Mouse (Mus musculus) MEL (cell line): ENCODE measurements around the gene Rcor1. TPM values are rescaled to one million over a fixed set of nuclear protein-coding genes. Genes with fewer than 3 reads are reported as not detected.

Experiments
- DNase-seq: peaks from one replicate; pipeline ENCODE4 v3.0.0; 2011; ENCODE audit warnings: low read depth, low spot score
- H3K27ac ChIP-seq: 2 replicates; pipeline ENCODE4 v1.5.1; 2012; ENCODE audit warnings: low read depth, mild to moderate bottlenecking, control low read depth, low read length, moderate library complexity; ENCODE audit not compliant: control insufficient read depth
- H3K27me3 ChIP-seq, 2 experiments: fragments of 150-350 bp in 1 of 2; sonication (generic) in 1 of 2; 2 replicates each; pipeline ENCODE4 v1.6.1; 2012; ENCODE audit warnings: low read length in 2 of 2, mild to moderate bottlenecking in 2 of 2, improper control_type of control experiment in 1 of 2, moderate library complexity in 1 of 2; ENCODE audit not compliant: insufficient read depth in 2 of 2, control insufficient read depth in 1 of 2
- H3K36me3 ChIP-seq, 2 experiments: 2 replicates each; pipeline ENCODE4 v1.6.1; 2012 to 2014; ENCODE audit warnings: low read length in 2 of 2, improper control_type of control experiment in 1 of 2, inconsistent platforms in 1 of 2, mild to moderate bottlenecking in 1 of 2; ENCODE audit not compliant: insufficient read depth in 2 of 2, control insufficient read depth in 1 of 2
- H3K4me1 ChIP-seq, 2 experiments: fragments of 150-350 bp in 1 of 2; sonication (generic) in 1 of 2; 2 replicates each; pipeline ENCODE4 v1.6.1; 2012; ENCODE audit warnings: low read length in 2 of 2, improper control_type of control experiment in 1 of 2, mild to moderate bottlenecking in 1 of 2; ENCODE audit not compliant: insufficient read depth in 2 of 2, control insufficient read depth in 1 of 2
- H3K4me3 ChIP-seq, 2 experiments: fragments of 150-350 bp in 1 of 2; sonication (generic) in 1 of 2; 2 replicates each; pipeline ENCODE4 v1.5.1; 2012; ENCODE audit warnings: low read depth in 2 of 2, low read length in 2 of 2, mild to moderate bottlenecking in 2 of 2, moderate library complexity in 2 of 2, control low read depth in 1 of 2, improper control_type of control experiment in 1 of 2; ENCODE audit not compliant: control insufficient read depth in 1 of 2, insufficient read depth in 1 of 2
- H3K79me2 ChIP-seq: 2 replicates; pipeline ENCODE4 v1.6.1; 2012; ENCODE audit warnings: mild to moderate bottlenecking, low read length, moderate library complexity; ENCODE audit not compliant: control insufficient read depth, poor library complexity, insufficient read depth
- H3K9ac ChIP-seq: 2 replicates; pipeline ENCODE4 v1.6.1; 2012; ENCODE audit warnings: low read depth, mild to moderate bottlenecking, control low read depth, low read length, moderate library complexity; ENCODE audit not compliant: control insufficient read depth, poor library complexity, severe bottlenecking
- H3K9me3 ChIP-seq: fragments of 150-350 bp; sonication (generic); replicated peaks from 2 replicates; pipeline ENCODE4 v1.6.1; 2012; ENCODE audit warnings: mild to moderate bottlenecking, low read length, improper control_type of control experiment, moderate library complexity; ENCODE audit not compliant: insufficient read depth
- BHLHE40 ChIP-seq: IDR thresholded peaks from 2 replicates; pipeline ENCODE4 v1.6.1; 2012; ENCODE audit warnings: low read depth, mild to moderate bottlenecking, inconsistent platforms, low read length, improper control_type of control experiment, borderline replicate concordance
- CHD1 ChIP-seq: IDR thresholded peaks from 2 replicates; pipeline ENCODE4 v1.6.1; 2012; ENCODE audit warnings: low read depth, mild to moderate bottlenecking, inconsistent platforms, low read length, improper control_type of control experiment
- CHD2 ChIP-seq: IDR thresholded peaks from 2 replicates; pipeline ENCODE4 v1.6.1; 2011; ENCODE audit warnings: low read length, improper control_type of control experiment
- CTCF ChIP-seq, 3 experiments: IDR thresholded peaks in 2 of 3; conservative IDR thresholded peaks in 1 of 3; 2 replicates each; pipeline ENCODE4 v1.5.1; 2011 to 2012; ENCODE audit warnings: low read length in 3 of 3, low read depth in 2 of 3, mild to moderate bottlenecking in 2 of 3, improper control_type of control experiment in 1 of 3, inconsistent platforms in 1 of 3, mixed read lengths in 1 of 3, moderate library complexity in 1 of 3; ENCODE audit not compliant: control insufficient read depth in 1 of 3, insufficient read depth in 1 of 3, poor library complexity in 1 of 3, severe bottlenecking in 1 of 3
- E2F4 ChIP-seq: IDR thresholded peaks from 2 replicates; pipeline ENCODE4 v1.6.1; 2011; ENCODE audit warnings: low read depth, low read length, improper control_type of control experiment, borderline replicate concordance
- ELF1 ChIP-seq: IDR thresholded peaks from 2 replicates; pipeline ENCODE4 v1.6.1; 2014; ENCODE audit warnings: low read depth, mild to moderate bottlenecking, inconsistent platforms, low read length, improper control_type of control experiment, moderate library complexity
- EP300 ChIP-seq, 2 experiments: IDR thresholded peaks; 2 replicates each; pipeline ENCODE4 v1.6.1; 2011; ENCODE audit warnings: improper control_type of control experiment in 2 of 2, low read length in 2 of 2, low read depth in 1 of 2, mild to moderate bottlenecking in 1 of 2
- ETS1 ChIP-seq: IDR thresholded peaks from 2 replicates; pipeline ENCODE4 v1.6.1; 2012; ENCODE audit warnings: low read depth, mild to moderate bottlenecking, inconsistent platforms, low read length, improper control_type of control experiment, moderate library complexity
- GATA1 ChIP-seq: IDR thresholded peaks from 2 replicates; pipeline ENCODE4 v1.6.1; 2011; ENCODE audit warnings: low read depth, low read length, improper control_type of control experiment
- KAT2A ChIP-seq: conservative IDR thresholded peaks from 2 replicates; pipeline ENCODE4 v1.6.1; 2012; ENCODE audit warnings: low read depth, low read length, improper control_type of control experiment, inconsistent platforms
- MAFK ChIP-seq: IDR thresholded peaks from 2 replicates; pipeline ENCODE4 v1.6.1; 2011; ENCODE audit warnings: low read depth, mild to moderate bottlenecking, low read length, improper control_type of control experiment, borderline replicate concordance
- MAX ChIP-seq: IDR thresholded peaks from 2 replicates; pipeline ENCODE4 v1.6.1; 2011; ENCODE audit warnings: low read length, improper control_type of control experiment
- NELFE ChIP-seq: IDR thresholded peaks from 2 replicates; pipeline ENCODE4 v1.6.1; 2011; ENCODE audit warnings: low read depth, low read length, improper control_type of control experiment
- NRF1 ChIP-seq: IDR thresholded peaks from 2 replicates; pipeline ENCODE4 v1.6.1; 2014; ENCODE audit warnings: low read depth, mild to moderate bottlenecking, inconsistent platforms, low read length, improper control_type of control experiment, moderate library complexity; ENCODE audit not compliant: poor library complexity, insufficient read depth, severe bottlenecking
- POLR2AphosphoS5 ChIP-seq: IDR thresholded peaks from 2 replicates; pipeline ENCODE4 v1.6.1; 2012; ENCODE audit warnings: low read depth, borderline replicate concordance, mild to moderate bottlenecking, inconsistent platforms, low read length, moderate library complexity, mixed read lengths
- RAD21 ChIP-seq: IDR thresholded peaks from 2 replicates; pipeline ENCODE4 v1.6.1; 2011; ENCODE audit warnings: mild to moderate bottlenecking, low read depth, low read length, improper control_type of control experiment
- RCOR1 ChIP-seq: IDR thresholded peaks from 2 replicates; pipeline ENCODE4 v1.6.1; 2012; ENCODE audit warnings: low read depth, mild to moderate bottlenecking, inconsistent platforms, low read length, improper control_type of control experiment
- SIN3A ChIP-seq: IDR thresholded peaks from 2 replicates; pipeline ENCODE4 v1.6.1; 2012; ENCODE audit warnings: low read length, improper control_type of control experiment, inconsistent platforms
- SMC3 ChIP-seq: IDR thresholded peaks from 2 replicates; pipeline ENCODE4 v1.6.1; 2011; ENCODE audit warnings: low read depth, low read length, improper control_type of control experiment
- TAL1 ChIP-seq: IDR thresholded peaks from 2 replicates; pipeline ENCODE4 v1.6.1; 2012; ENCODE audit warnings: mild to moderate bottlenecking, inconsistent platforms, low read length, moderate library complexity, mixed read lengths
- TCF12 ChIP-seq: IDR thresholded peaks from 2 replicates; pipeline ENCODE4 v1.6.1; 2014; ENCODE audit warnings: low read depth, mild to moderate bottlenecking, inconsistent platforms, low read length, improper control_type of control experiment, moderate library complexity
- ZC3H11A ChIP-seq: IDR thresholded peaks from 2 replicates; pipeline ENCODE4 v1.6.1; 2012; ENCODE audit warnings: low read depth, mild to moderate bottlenecking, inconsistent platforms, low read length, improper control_type of control experiment
- ZMIZ1 ChIP-seq: IDR thresholded peaks from 2 replicates; pipeline ENCODE4 v1.6.1; 2012; ENCODE audit warnings: low read depth, mild to moderate bottlenecking, inconsistent platforms, low read length, improper control_type of control experiment, moderate library complexity
- ZNF384 ChIP-seq: IDR thresholded peaks from 2 replicates; pipeline ENCODE4 v1.6.1; 2012; ENCODE audit warnings: low read depth, mild to moderate bottlenecking, inconsistent platforms, low read length, improper control_type of control experiment
- polyA plus RNA-seq, 2 experiments: library from polyadenylated mRNA; stranded (reverse) in 1 of 2; unstranded in 1 of 2; fragments of >175 nt in 1 of 2; fragments of >200 nt in 1 of 2; gene quantifications; 2 replicates each; pipeline versions ENCODE4 v1.2.1 to v1.2.4; 2012; ENCODE audit warnings: low replicate concordance in 2 of 2, low read depth in 1 of 2; ENCODE audit not compliant: insufficient read length in 2 of 2, insufficient read depth in 1 of 2, missing spikeins in 1 of 2
- total RNA-seq: library from RNA; depleted of rRNA; stranded (reverse); fragments of 300-350 nt; gene quantifications from 2 replicates; pipeline ENCODE4 v1.2.3, GENCODE M21; 2012

The Rcor1 gene
- total and polyA plus RNA-seq, 3 experiments, result 23.1 to 44.3 (median 37.1) TPM

DNA sequence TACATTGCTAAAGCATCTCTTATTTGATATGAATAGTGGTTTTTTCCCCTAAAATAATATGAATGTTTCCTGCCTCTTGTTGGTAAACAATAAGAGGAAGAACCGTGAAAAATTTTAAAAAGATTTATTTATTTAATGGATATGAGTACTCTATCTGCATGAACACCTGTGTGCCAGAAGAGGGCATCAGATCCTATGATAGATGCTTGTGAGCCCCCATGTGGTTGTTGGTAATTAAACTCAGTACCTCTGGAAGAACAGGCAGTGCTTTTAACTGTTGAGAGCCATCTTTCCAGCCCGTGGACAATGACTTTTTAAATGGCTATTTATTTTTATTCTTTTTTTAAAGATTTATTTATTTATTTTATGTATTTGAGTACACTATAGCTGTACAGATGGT, 5.7 kb downstream of the Rcor1 start:
- DNase-seq, result peak; percentile 57
- H3K36me3 ChIP-seq, result peaks cover 8 to 22% of the 10 kb centered on the region in 2 experiments
- H3K27ac ChIP-seq, result no peak overlapping the region

GRCm38 (mm10) chr12:111046866-111047265, 7.7 kb downstream of the Rcor1 start:
- Histone ChIP-seq H3K27me3 (no peaks in the 10 kb centered on the region), H3K4me1 (no peaks in the 10 kb centered on the region; a peak in 2 of 4 replicates), H3K36me3 (peaks cover 10 to 11% of the 10 kb centered on the region in 2 experiments; a peak in 3 of 4 replicates)
- no peak for DNase-seq
- TF ChIP-seq GATA1, result no peak
- TF ChIP-seq KAT2A, result no peak
- TF ChIP-seq, all 39 proteins: peak for 0
- Histone ChIP-seq H3K9ac (no peak overlapping the region), H3K4me3 (no peak overlapping the region), H3K79me2 (peaks cover 60% of the 10 kb centered on the region), H3K27ac (no peak overlapping the region), H3K9me3 (no peaks in the 10 kb centered on the region)

More for the DNA sequence above, 5.7 kb downstream of the Rcor1 start:
- H3K4me1 ChIP-seq, result peaks cover 0 to 5% of the 10 kb centered on the region in 2 experiments; a peak in 2 of 4 replicates
- H3K4me3 ChIP-seq, result no peak overlapping the region
- H3K9ac ChIP-seq, result no peak overlapping the region
- H3K27me3 ChIP-seq, result no peaks in the 10 kb centered on the region
- H3K79me2 ChIP-seq, result peaks cover 68% of the 10 kb centered on the region
- no peaks in the 10 kb centered on the region for H3K9me3 ChIP-seq
- TF ChIP-seq CTCF (IDR thresholded peaks at IDR 0.05 in 2 of 3, conservative IDR thresholded peaks at IDR 0.05 in 1 of 3; ENCODE audit: control insufficient read depth in 1 of 3, insufficient read depth in 1 of 3, low read depth in 2 of 3, low read length in 3 of 3, poor library complexity in 1 of 3, severe bottlenecking in 1 of 3) (peak in 2 of 3 experiments; percentile 23 to 76; a peak in 3 of 6 replicates), SIN3A (peak; percentile 44; the same call in 1 of the 2 replicates), ZMIZ1 (no peak), TAL1 (peak; percentile 34), SMC3 (peak; percentile 35; the same call in 1 of the 2 replicates), CHD2 (no peak), EP300 (IDR thresholded peaks at IDR 0.05; ENCODE audit: low read depth in 1 of 2, low read length in 2 of 2) (no peak), ZC3H11A (0 out of 2 replicates have a peak, but pooled peaks have one; percentile 25), RAD21 (peak; percentile 15)
- TF ChIP-seq, all 39 proteins: peak for 6

DNA sequence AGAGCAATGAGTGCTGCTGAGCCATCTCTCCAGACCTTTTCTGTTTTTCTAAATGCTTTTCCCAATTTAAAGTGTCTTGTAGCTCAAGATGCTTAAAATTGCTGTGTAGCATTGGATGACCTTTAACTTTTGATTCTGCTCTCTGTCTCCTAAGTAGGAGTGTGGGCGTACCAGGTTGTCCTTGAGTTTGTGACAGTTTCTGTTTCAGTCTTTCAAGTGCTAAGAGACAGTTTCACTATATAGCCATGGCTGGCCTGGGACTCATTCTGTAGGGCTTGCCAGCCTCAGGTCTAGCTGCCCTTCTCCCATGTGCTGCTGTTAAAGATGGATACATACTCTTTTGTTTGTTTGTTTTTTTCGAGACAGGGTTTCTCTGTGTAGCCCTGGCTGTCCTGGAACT, 9.1 kb downstream of the Rcor1 start:
- DNase-seq, result no peak
- Histone ChIP-seq H3K79me2 (peaks cover 53% of the 10 kb centered on the region), H3K4me3 (no peak overlapping the region), H3K9me3 (no peaks in the 10 kb centered on the region), H3K36me3 (peaks cover 3 to 13% of the 10 kb centered on the region in 2 experiments; a peak in 3 of 4 replicates), H3K9ac (no peak overlapping the region), H3K4me1 (no peaks in the 10 kb centered on the region; a peak in 1 of 4 replicates), H3K27ac (no peak overlapping the region), H3K27me3 (no peaks in the 10 kb centered on the region)
- TF ChIP-seq ZNF384 (no peak), BHLHE40 (no peak), POLR2AphosphoS5 (no peak), ELF1 (no peak), SIN3A (no peak), CHD2 (no peak), TCF12 (no peak), CHD1 (no peak), E2F4 (no peak), ZMIZ1 (no peak), NELFE (no peak), RCOR1 (no peak), ETS1 (no peak), MAFK (no peak), TAL1 (no peak), NRF1 (no peak), GATA1 (no peak), MAX (no peak)
